Mouse (Mus musculus) liver, embryonic 12.5 days (tissue): ENCODE measurements around the gene Tubg1. TPM values are rescaled to one million over a fixed set of nuclear protein-coding genes. Genes with fewer than 3 reads are reported as not detected.
"Not testable (repeated sequence)": the region's sequence is repeated elsewhere in the genome, so short reads cannot be mapped to it uniquely, and the experiment has no call there.

ENCODE experiments used
- ATAC-seq: fragments of 200-750 bp; cut with Nextera tagmentation; 2 replicates; pipeline ENCODE4 v1.8.0; 2017; ENCODE audit warnings: moderate number of reproducible peaks, mild to moderate bottlenecking, moderate library complexity
- H3K27ac ChIP-seq: fragments of 300-500 bp; sonication (generic); 2 replicates; pipeline ENCODE4 v1.5.1; 2016; ENCODE audit warnings: mild to moderate bottlenecking
- H3K27me3 ChIP-seq: fragments of 300-500 bp; sonication (generic); replicated peaks from 2 replicates; pipeline ENCODE4 v1.6.1; 2016; ENCODE audit warnings: mild to moderate bottlenecking, moderate library complexity
- H3K36me3 ChIP-seq: fragments of 300-500 bp; sonication (generic); 2 replicates; pipeline ENCODE4 v1.6.1; 2016; ENCODE audit warnings: mild to moderate bottlenecking, moderate library complexity
- H3K4me1 ChIP-seq: fragments of 300-500 bp; sonication (generic); 2 replicates; pipeline ENCODE4 v1.6.1; 2016
- H3K4me2 ChIP-seq: fragments of 300-500 bp; sonication (generic); 2 replicates; pipeline ENCODE4 v1.6.1; 2016; ENCODE audit warnings: mild to moderate bottlenecking, moderate library complexity
- H3K4me3 ChIP-seq: fragments of 300-500 bp; sonication (generic); 2 replicates; pipeline ENCODE4 v1.5.1; 2016; ENCODE audit warnings: mild to moderate bottlenecking, moderate library complexity
- H3K9ac ChIP-seq: fragments of 300-500 bp; sonication (generic); 2 replicates; pipeline ENCODE4 v1.6.1; 2016; ENCODE audit warnings: mild to moderate bottlenecking, moderate library complexity
- H3K9me3 ChIP-seq: fragments of 300-500 bp; sonication (generic); replicated peaks from 2 replicates; pipeline ENCODE4 v1.6.1; 2016; ENCODE audit warnings: mild to moderate bottlenecking, moderate library complexity
- WGBS: fragments of 180-500 bp; shearing (Covaris S2); methylation state at CpG from one replicate; pipeline ENCODE4 v1.1.7; 2016; ENCODE audit not compliant: insufficient replicate concordance; 5-methylcytosine and 5-hydroxymethylcytosine counted together
- polyA plus RNA-seq: library from polyadenylated mRNA; unstranded; fragments of >200 nt; fragmentation: Nextera tagmentation; extraction: Ambion mirVana; gene quantifications from 2 replicates; pipeline ENCODE4 v1.2.1, GENCODE M21; 2016

Tubg1 gene
- polyA plus RNA-seq, 1 experiment from 2014 or later = 59.6 TPM

DNA sequence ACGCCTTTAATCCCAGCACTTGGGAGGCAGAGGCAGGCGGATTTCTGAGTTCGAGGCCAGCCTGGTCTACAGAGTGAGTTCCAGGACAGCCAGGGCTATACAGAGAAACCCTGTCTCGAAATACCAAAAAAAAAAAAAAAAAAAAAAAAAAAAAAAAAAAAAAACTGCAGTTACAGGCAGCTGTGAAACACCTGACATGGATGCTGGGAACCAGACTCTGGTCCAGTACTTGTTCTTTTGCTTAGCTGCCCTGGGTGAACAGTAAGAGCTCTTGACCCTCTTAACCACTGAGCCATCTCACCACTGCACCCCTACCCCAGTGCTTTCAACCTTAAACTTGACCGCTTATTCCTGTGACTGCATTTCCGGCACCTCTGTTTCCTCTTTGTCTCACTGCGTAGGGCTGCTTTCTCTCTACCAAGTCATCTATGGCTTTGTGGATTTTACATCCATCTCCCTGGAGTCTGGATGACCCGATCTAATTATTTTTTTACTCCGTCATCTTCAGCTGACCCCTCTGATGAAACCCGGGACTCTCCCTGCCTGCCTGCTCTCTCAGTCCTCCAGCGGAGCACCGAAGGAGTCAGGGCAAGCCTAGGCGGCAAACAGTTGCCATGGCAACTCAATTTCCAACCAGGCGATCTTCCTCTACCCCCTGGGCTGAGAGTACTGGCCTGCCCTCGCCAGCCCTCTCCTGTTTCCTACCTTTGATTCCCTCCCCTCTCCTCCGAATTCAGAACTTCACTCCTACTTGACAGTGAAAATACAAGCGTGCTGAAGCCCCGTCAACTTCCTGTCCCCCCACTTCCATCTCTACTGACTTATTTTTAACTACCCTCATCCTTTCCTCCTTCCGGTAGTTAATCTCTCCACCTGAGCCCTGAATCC, 23.8 kb downstream of the Tubg1 start:
- H3K9me3 ChIP-seq = no peaks in the 10 kb centered on the region
- 13% methylated on average over 19 of the region's 19 CpGs for WGBS
- H3K9ac ChIP-seq = no peak overlapping the region
- peaks cover 48% of the 10 kb centered on the region for H3K27me3 ChIP-seq
- H3K4me2 ChIP-seq = peak overlapping the region; percentile 56
- no peak for ATAC-seq
- H3K4me1 ChIP-seq = 0 out of 2 replicates have a peak, but pooled peaks cover 4% of the 10 kb centered on the region
- H3K36me3 ChIP-seq = no peaks in the 10 kb centered on the region
- peak overlapping the region; percentile 32 for H3K4me3 ChIP-seq
- no peak overlapping the region for H3K27ac ChIP-seq

- peaks cover 28% of the 10 kb centered on the region for H3K27me3 ChIP-seq
- no peaks in the 10 kb centered on the region for H3K36me3 ChIP-seq
- H3K4me1 ChIP-seq = no peaks in the 10 kb centered on the region
- no peak overlapping the region for H3K27ac ChIP-seq
- no peaks in the 10 kb centered on the region for H3K9me3 ChIP-seq
- ATAC-seq = no peak
- no peak overlapping the region for H3K9ac ChIP-seq
- WGBS = 35% methylated on average over 10 of the region's 10 CpGs
- H3K4me2 ChIP-seq = no peak overlapping the region
- no peak overlapping the region for H3K4me3 ChIP-seq
Observed at GRCm38 (mm10) chr11:101146377-101146776, 26.6 kb downstream of the Tubg1 start.

GRCm38 (mm10) chr11:101148751-101149150, 29.0 kb downstream of the Tubg1 start:
- 66% methylated on average over 10 of the region's 10 CpGs for WGBS
- no peak for ATAC-seq
- Histone ChIP-seq H3K27ac (no peak overlapping the region), H3K9ac (no peak overlapping the region), H3K27me3 (peaks cover 14% of the 10 kb centered on the region), H3K4me1 (no peaks in the 10 kb centered on the region), H3K36me3 (no peaks in the 10 kb centered on the region), H3K4me3 (no peak overlapping the region), H3K9me3 (no peaks in the 10 kb centered on the region), H3K4me2 (no peak overlapping the region)

GRCm38 (mm10) chr11:101149178-101150105, 29.7 kb downstream of the Tubg1 start:
- H3K9ac ChIP-seq = no peak overlapping the region
- no peak overlapping the region for H3K4me3 ChIP-seq
- H3K4me2 ChIP-seq = no peak overlapping the region
- H3K27me3 ChIP-seq = peaks cover 10% of the 10 kb centered on the region
- 57% methylated on average over 9 of the region's 9 CpGs for WGBS
- no peaks in the 10 kb centered on the region for H3K4me1 ChIP-seq
- no peak for ATAC-seq
- no peak overlapping the region for H3K27ac ChIP-seq
- no peaks in the 10 kb centered on the region for H3K9me3 ChIP-seq
- no peaks in the 10 kb centered on the region for H3K36me3 ChIP-seq

DNA sequence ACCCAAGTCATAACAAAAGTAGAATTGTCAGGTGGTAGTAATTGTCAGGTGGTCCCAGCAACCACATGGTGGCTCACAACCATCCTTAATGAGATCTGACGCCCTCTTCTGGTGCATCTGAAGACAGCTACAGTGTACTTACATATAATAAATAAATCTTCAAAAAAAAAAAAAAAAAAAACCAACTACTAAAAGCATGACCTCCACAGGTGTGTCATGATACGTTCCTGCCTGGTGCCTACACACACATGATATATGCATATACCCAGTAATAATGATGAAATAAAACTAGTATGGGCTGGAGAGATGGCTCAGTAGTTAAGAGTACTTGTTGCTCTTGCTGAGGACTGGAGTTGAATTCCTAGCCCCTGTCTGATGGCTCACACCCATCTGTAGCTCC, 31.3 kb downstream of the Tubg1 start:
- H3K9ac ChIP-seq = no peak overlapping the region
- 27% methylated on average over 2 of the region's 2 CpGs for WGBS
- no peak overlapping the region for H3K4me2 ChIP-seq
- no peaks in the 10 kb centered on the region for H3K36me3 ChIP-seq
- no peaks in the 10 kb centered on the region for H3K4me1 ChIP-seq
- ATAC-seq = no peak
- no peak overlapping the region for H3K4me3 ChIP-seq
- H3K27me3 ChIP-seq = peaks cover 26% of the 10 kb centered on the region
- no peaks in the 10 kb centered on the region for H3K9me3 ChIP-seq
- H3K27ac ChIP-seq = no peak overlapping the region

DNA sequence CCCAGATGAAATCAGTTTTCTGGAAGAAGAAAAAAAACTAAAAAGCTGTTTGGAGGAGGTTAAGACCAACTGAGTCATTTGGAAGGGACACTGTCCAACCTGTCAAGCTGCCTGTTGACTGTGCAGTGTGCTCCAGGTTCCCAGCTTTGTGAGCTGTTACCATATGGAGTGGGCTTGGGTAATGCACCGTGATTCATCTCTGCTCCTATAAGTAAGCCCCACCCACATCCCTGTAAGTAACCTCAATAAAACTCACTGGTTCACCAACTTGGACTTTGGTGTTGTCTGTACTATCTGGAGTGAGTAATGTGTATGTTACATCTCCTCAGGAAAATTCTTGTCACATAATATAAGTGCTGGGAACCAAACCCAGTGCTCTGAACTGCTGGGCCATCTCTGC, 33.1 kb downstream of the Tubg1 start:
- H3K4me3 ChIP-seq = no peak overlapping the region
- no peak overlapping the region for H3K9ac ChIP-seq
- peaks cover 43% of the 10 kb centered on the region for H3K27me3 ChIP-seq
- H3K36me3 ChIP-seq = no peaks in the 10 kb centered on the region
- no peak for ATAC-seq
- no peaks in the 10 kb centered on the region for H3K9me3 ChIP-seq
- no peak overlapping the region for H3K4me2 ChIP-seq
- 65% methylated on average over 1 of the region's 1 CpGs for WGBS
- H3K27ac ChIP-seq = no peak overlapping the region
- H3K4me1 ChIP-seq = no peaks in the 10 kb centered on the region

DNA sequence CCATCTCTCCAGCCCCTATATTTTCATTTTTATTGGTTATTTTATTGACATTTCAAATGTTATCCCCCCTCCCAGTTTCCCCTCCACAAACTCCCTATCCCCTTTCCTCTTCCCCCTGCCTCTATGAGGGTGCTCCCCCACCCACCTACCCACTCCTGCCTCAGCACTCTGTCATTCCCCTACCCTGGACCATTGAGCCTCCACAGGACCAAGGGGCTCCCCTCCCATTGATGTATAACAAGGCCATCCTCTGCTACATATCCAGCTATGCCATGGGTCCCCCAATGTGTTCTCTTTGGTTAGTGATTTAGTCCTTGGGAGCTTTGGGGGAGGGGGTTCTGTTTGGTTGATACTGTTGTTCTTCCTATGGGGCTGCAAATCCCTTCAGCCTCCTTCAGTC, 34.9 kb downstream of the Tubg1 start:
- Histone ChIP-seq H3K27ac (no peak overlapping the region), H3K4me3 (no peak overlapping the region)

GRCm38 (mm10) chr11:101155151-101155550, 35.4 kb downstream of the Tubg1 start:
- H3K27me3 ChIP-seq = peaks cover 59% of the 10 kb centered on the region
- H3K9ac ChIP-seq = no peak overlapping the region
- H3K4me3 ChIP-seq = no peak overlapping the region
- H3K4me1 ChIP-seq = no peaks in the 10 kb centered on the region
- H3K4me2 ChIP-seq = no peak overlapping the region
- 60% methylated on average over 6 of the region's 6 CpGs for WGBS
- ATAC-seq = no peak
- no peaks in the 10 kb centered on the region for H3K9me3 ChIP-seq
- H3K36me3 ChIP-seq = no peaks in the 10 kb centered on the region
- H3K27ac ChIP-seq = no peak overlapping the region

More for the DNA sequence above, 34.9 kb downstream of the Tubg1 start:
- Histone ChIP-seq H3K27me3 (peaks cover 55% of the 10 kb centered on the region), H3K9me3 (no peaks in the 10 kb centered on the region), H3K36me3 (no peaks in the 10 kb centered on the region), H3K4me1 (no peaks in the 10 kb centered on the region), H3K9ac (no peak overlapping the region), H3K4me2 (no peak overlapping the region)
- no peak for ATAC-seq

DNA sequence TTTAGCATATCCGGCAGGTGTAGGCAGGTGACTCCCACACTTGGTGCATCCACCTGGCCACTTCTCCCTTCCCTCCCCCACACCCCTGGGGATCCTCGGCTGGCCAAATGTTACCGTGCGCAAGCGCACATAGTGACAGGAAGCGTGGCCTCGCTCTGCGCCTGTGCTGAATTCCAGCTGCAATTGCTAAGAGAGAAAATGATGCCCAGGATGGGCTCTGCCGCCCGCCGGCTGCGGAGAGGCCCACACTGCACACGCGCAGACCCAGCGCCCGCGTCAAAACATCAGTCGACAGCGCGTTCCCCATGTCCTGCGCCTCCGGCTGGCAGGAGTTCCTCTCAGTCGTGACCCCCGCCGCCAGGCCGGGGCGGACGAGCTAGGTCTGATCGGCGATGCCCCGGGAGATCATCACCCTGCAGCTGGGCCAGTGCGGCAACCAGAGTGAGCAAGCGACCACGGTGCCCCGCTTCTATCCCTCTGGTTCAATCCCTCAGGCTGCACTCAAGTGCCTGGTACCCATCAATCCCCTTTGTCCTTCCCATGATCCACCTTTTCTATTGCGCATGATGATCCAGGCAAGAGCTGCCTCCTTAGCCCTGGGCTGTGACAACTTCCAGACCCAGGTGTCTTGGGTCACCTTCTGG, 36.1 kb downstream of the Tubg1 start, which contains the start of gene Tubg2:
Gene Tubg2, plus strand, starts transcription at position 180 of the 644 bp plus-strand sequence.
- Histone ChIP-seq H3K4me2 (peak within 1 kb of the TSS; percentile 61), H3K36me3 (no peaks in the 10 kb centered on the region), H3K27ac (no peak within 1 kb of the TSS), H3K4me1 (no peaks in the 10 kb centered on the region), H3K4me3 (peak within 1 kb of the TSS; percentile 36), H3K27me3 (peaks cover 65% of the 10 kb centered on the region), H3K9ac (no peak within 1 kb of the TSS), H3K9me3 (no peaks in the 10 kb centered on the region)
- ATAC-seq = no peak
- WGBS = 3% methylated on average over 36 of the region's 36 CpGs

DNA sequence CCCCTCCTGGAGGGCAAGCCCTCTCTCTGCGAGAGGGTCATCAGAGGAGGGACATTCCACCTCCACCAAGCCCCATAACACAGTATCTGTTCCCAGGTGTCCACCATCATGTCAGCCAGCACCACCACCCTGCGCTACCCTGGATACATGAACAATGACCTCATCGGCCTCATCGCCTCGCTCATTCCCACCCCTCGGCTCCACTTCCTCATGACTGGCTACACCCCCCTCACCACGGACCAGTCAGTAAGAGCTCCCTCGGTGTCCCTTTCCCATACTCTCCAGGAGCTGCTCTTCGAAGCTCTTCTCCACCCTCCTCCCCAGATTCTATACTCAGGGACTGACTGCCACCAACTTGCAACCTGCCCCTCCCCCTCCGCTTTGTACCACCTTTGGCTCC, 40.4 kb downstream of the Tubg1 start:
- H3K27me3 ChIP-seq = peaks cover 97% of the 10 kb centered on the region

DNA sequence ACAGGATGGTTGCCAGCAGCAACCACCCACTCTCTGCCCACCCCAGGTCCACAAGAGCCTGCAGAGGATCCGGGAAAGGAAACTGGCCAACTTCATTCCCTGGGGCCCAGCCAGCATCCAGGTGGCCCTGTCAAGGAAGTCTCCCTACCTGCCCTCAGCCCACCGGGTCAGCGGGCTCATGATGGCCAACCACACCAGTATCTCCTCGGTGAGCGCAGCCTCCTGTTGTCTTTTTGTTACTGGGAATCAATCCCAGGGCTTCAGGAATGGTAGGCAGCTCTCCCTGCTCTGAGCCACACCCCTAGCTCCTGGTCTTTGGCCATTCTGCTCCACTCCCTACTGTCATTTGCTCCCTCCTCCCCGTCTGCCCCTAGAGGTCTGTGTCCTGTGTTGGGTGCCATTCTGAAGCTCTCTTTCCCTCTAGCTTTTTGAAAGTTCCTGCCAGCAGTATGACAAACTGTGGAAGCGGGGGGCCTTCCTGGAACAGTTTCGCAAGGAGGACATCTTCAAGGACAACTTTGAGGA, 41.3 kb downstream of the Tubg1 start:
- not testable (repeated sequence) for H3K9ac ChIP-seq, H3K4me3 ChIP-seq, ATAC-seq, H3K27ac ChIP-seq, H3K4me2 ChIP-seq, H3K9me3 ChIP-seq, H3K36me3 ChIP-seq
- Histone ChIP-seq H3K4me1 (peaks cover 24% of the 10 kb centered on the region), H3K27me3 (peaks cover 97% of the 10 kb centered on the region)
- WGBS = 58% methylated on average over 8 of the region's 8 CpGs

More for the DNA sequence above, 40.4 kb downstream of the Tubg1 start:
- H3K36me3 ChIP-seq, H3K4me3 ChIP-seq, H3K4me2 ChIP-seq, H3K27ac ChIP-seq, ATAC-seq, H3K9me3 ChIP-seq, H3K9ac ChIP-seq: not testable (repeated sequence)
- peaks cover 19% of the 10 kb centered on the region for H3K4me1 ChIP-seq
- WGBS = 52% methylated on average over 10 of the region's 10 CpGs
